ENCODE assay signal across 11 mouse cellular contexts in the genomic region with DNA sequence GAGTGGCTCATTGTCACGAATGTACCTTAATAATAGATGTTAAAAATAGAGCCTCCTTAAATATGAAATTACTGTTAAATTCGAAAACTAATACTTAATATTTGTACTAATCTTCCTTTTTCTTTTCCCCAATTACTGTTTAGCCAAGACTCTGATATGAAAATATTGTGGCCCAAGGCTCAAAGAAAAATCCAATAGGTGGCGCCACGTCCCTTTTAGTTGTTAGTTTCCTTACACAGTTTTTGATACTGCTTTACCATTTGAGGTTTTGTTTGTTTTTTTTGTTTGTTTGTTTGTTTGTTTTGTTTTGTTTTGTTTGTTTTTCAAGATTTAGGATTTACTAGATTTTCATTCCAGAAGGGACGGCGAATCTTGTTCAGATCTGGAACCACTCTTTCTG. TPM values are rescaled to one million over a fixed set of nuclear protein-coding genes. Genes with fewer than 3 reads are reported as not detected.
DNase-seq lines count a peak whose midpoint lies in the region; ATAC-seq and TF ChIP-seq lines count a peak whose summit lies in the region.
"Had no signal": no experiment of that assay in that cellular context is flagged by ENCODE, and none has a peak within 500 bp of the region (broad histone marks: within the 10 kb centered on the region; RNA-seq: fewer than 3 reads in every experiment).

No protein-coding gene starts in this region.

- no peaks in the 10 kb centered on the region for H3K27me3 ChIP-seq in kidney, postnatal 0 days (ENCODE audit: insufficient read depth, low read length)
- no peaks in the 10 kb centered on the region for H3K27me3 ChIP-seq in kidney, embryonic 16.5 days (ENCODE audit: insufficient read depth, low read length)
- H3K27me3 ChIP-seq: hindbrain, embryonic 13.5 days; lung, embryonic 15.5 days had no signal

- H3K27ac ChIP-seq in kidney, postnatal 0 days = no peak overlapping the region
- H3K27ac ChIP-seq in kidney, embryonic 16.5 days (ENCODE audit: low read length) = no peak overlapping the region
- H3K27ac ChIP-seq: hindbrain, embryonic 13.5 days; lung, embryonic 15.5 days had no signal

- no peak overlapping the region for H3K4me2 ChIP-seq in kidney, postnatal 0 days (ENCODE audit: low read length)
- H3K4me2 ChIP-seq in kidney, embryonic 16.5 days (replicated peaks; ENCODE audit: low read depth, low read length) = no peak overlapping the region
- H3K4me2 ChIP-seq: hindbrain, embryonic 13.5 days; lung, embryonic 15.5 days had no signal

- H3K9me3 ChIP-seq in kidney, postnatal 0 days (replicated peaks; ENCODE audit: low read length) = no peaks in the 10 kb centered on the region
- H3K9me3 ChIP-seq in kidney, embryonic 16.5 days (ENCODE audit: low read length) = no peaks in the 10 kb centered on the region
- H3K9me3 ChIP-seq: hindbrain, embryonic 13.5 days; lung, embryonic 15.5 days had no signal

- no peak overlapping the region for H3K9ac ChIP-seq in kidney, postnatal 0 days (ENCODE audit: low read depth, low read length)
- no peak overlapping the region for H3K9ac ChIP-seq in kidney, embryonic 16.5 days (replicated peaks; ENCODE audit: low read length)
- H3K9ac ChIP-seq: hindbrain, embryonic 13.5 days; lung, embryonic 15.5 days had no signal

- DNase-seq in adrenal gland, postnatal 36 days = peak; percentile 13 to 68
- no peak for DNase-seq in adrenal gland, adult 18-20 months (ENCODE audit: low spot score in 2 of 2)
- peak; percentile 30 for DNase-seq in kidney, postnatal 0 days (ENCODE audit: low spot score)
- peak; percentile 58 for DNase-seq in 3T3-L1 (ENCODE audit: low read depth, low spot score)
- peak; percentile 9 for DNase-seq in induced T-regulatory cell, adult 2 months (ENCODE audit: low read depth)
- DNase-seq in thymus, postnatal 4 days = no peak

- TF ChIP-seq CTCF in kidney, postnatal 0 days (IDR thresholded peaks at IDR 0.05; ENCODE audit: low read depth) = peak; percentile 70

- no peak overlapping the region for H3K4me3 ChIP-seq in kidney, postnatal 0 days (replicated peaks; ENCODE audit: low read depth, low read length)
- H3K4me3 ChIP-seq in kidney, embryonic 16.5 days (ENCODE audit: low read length) = no peak overlapping the region
- H3K4me3 ChIP-seq: hindbrain, embryonic 13.5 days; lung, embryonic 15.5 days had no signal

- no peak for ATAC-seq in kidney, postnatal 0 days (replicated peaks; ENCODE audit: low FRiP score, low read depth)
- ATAC-seq in kidney, embryonic 16.5 days (ENCODE audit: low FRiP score, low TSS enrichment) = no peak
- ATAC-seq in activated CD4-positive, CD25-positive, alpha-beta regulatory T cell, adult 4 months = no peak

- 61% methylated on average over 6 of the region's 6 CpGs for WGBS in kidney, postnatal 0 days
- WGBS in kidney, embryonic 16.5 days = 70% methylated on average over 6 of the region's 6 CpGs

- H3K36me3 ChIP-seq in kidney, postnatal 0 days (ENCODE audit: insufficient read depth, low read length) = no peaks in the 10 kb centered on the region
- H3K36me3 ChIP-seq in kidney, embryonic 16.5 days (ENCODE audit: insufficient read depth, low read length) = no peaks in the 10 kb centered on the region
- H3K36me3 ChIP-seq: hindbrain, embryonic 13.5 days; lung, embryonic 15.5 days had no signal

- 0 out of 2 replicates have a peak, but pooled peaks cover 8% of the 10 kb centered on the region for H3K4me1 ChIP-seq in kidney, postnatal 0 days (replicated peaks; ENCODE audit: insufficient read depth, low read length)
- peaks cover 11% of the 10 kb centered on the region; the same call in 1 of the 2 replicates for H3K4me1 ChIP-seq in kidney, embryonic 16.5 days (ENCODE audit: insufficient read depth, low read length)

RNA-seq across cellular contexts. Expression of gene Fam149a, which starts 19.8 kb away (rescaled TPM):
- total RNA-seq in adrenal gland, postnatal 36 days (2021) = 1 to 10 TPM; 8.2 to 9.7 TPM
- 10 to 100 TPM in 1 of 2 experiments, 1 to 10 TPM in 1; 9.8 to 12.0 TPM for total RNA-seq in adrenal gland, adult 18-20 months (2021)
- polyA plus RNA-seq in kidney, postnatal 0 days (2015; fragmentation: Nextera tagmentation; extraction: Ambion mirVana) = 52.3 and 57.8 TPM in 2 replicates
- polyA plus RNA-seq in kidney, embryonic 16.5 days (2015; fragmentation: Nextera tagmentation; extraction: Ambion mirVana) = 44.4 and 52.0 TPM in 2 replicates
- polyA plus RNA-seq in activated CD4-positive, CD25-positive, alpha-beta regulatory T cell, adult 4 months (2017; shearing (Covaris generic)) = not detected

RNA-seq across cellular contexts. Expression of gene Cyp4v3, which starts 29.3 kb away (rescaled TPM):
- 10 to 100 TPM; 16.9 to 22.2 TPM for total RNA-seq in adrenal gland, postnatal 36 days (2021)
- 10 to 100 TPM; 23.5 to 23.7 TPM for total RNA-seq in adrenal gland, adult 18-20 months (2021)
- 3.6 and 3.9 TPM in 2 replicates for polyA plus RNA-seq in kidney, postnatal 0 days (2015; fragmentation: Nextera tagmentation; extraction: Ambion mirVana)
- polyA plus RNA-seq in kidney, embryonic 16.5 days (2015; fragmentation: Nextera tagmentation; extraction: Ambion mirVana) = 1.3 and 1.6 TPM in 2 replicates
- polyA plus RNA-seq in activated CD4-positive, CD25-positive, alpha-beta regulatory T cell, adult 4 months (2017; shearing (Covaris generic)) = 10 to 100 TPM; 10.8 to 14.2 TPM

RNA-seq across cellular contexts. Expression of gene Tlr3, which starts 48.6 kb away (rescaled TPM):
- total RNA-seq in adrenal gland, postnatal 36 days (2021) = 1 to 10 TPM; 4.8 to 7.2 TPM
- 1 to 10 TPM; 3.6 to 5.3 TPM for total RNA-seq in adrenal gland, adult 18-20 months (2021)
- polyA plus RNA-seq in kidney, postnatal 0 days (2015; fragmentation: Nextera tagmentation; extraction: Ambion mirVana) = 4.6 and 4.7 TPM in 2 replicates
- 3.1 and 3.9 TPM in 2 replicates for polyA plus RNA-seq in kidney, embryonic 16.5 days (2015; fragmentation: Nextera tagmentation; extraction: Ambion mirVana)
- polyA plus RNA-seq in activated CD4-positive, CD25-positive, alpha-beta regulatory T cell, adult 4 months (2017; shearing (Covaris generic)) = under 1 TPM; 0.43 to 0.45 TPM

RNA-seq across cellular contexts. Expression of gene Gm45753, which starts 54.1 kb away (rescaled TPM):
- not detected for total RNA-seq in adrenal gland, postnatal 36 days (2021)
- total RNA-seq in adrenal gland, adult 18-20 months (2021) = not detected
- 0.43 and 0.71 TPM in 2 replicates for polyA plus RNA-seq in kidney, postnatal 0 days (2015; fragmentation: Nextera tagmentation; extraction: Ambion mirVana)
- polyA plus RNA-seq in kidney, embryonic 16.5 days (2015; fragmentation: Nextera tagmentation; extraction: Ambion mirVana) = 0.28 TPM in 1 of 2 replicates, not detected in the other
- polyA plus RNA-seq in activated CD4-positive, CD25-positive, alpha-beta regulatory T cell, adult 4 months (2017; shearing (Covaris generic)) = not detected
- polyA plus RNA-seq: hindbrain, embryonic 13.5 days; lung, embryonic 15.5 days; neural tube, embryonic 14.5 days had no signal

Comparison
In these comparisons a context has a peak if more than half of its experiments do, and no peak if none do; other contexts are left out.
1. DNase-seq: peak in adrenal gland, postnatal 36 days (2 of 2), kidney, postnatal 0 days (single experiment), 3T3-L1 (single experiment) and induced T-regulatory cell, adult 2 months (single experiment); none in adrenal gland, adult 18-20 months (0 of 2) and thymus, postnatal 4 days (single experiment).
2. RNA of gene Fam149a, which starts 19.8 kb away (polyA plus RNA-seq): 52.3 to 57.8 TPM in kidney, postnatal 0 days and 44.4 to 52.0 TPM in kidney, embryonic 16.5 days; not detected in activated CD4-positive, CD25-positive, alpha-beta regulatory T cell, adult 4 months; every median in the first group is over 10 times any median in the second.